Mouse (Mus musculus): ENCODE measurements around the gene Vrk2. TPM values are rescaled to one million over a fixed set of nuclear protein-coding genes. Genes with fewer than 3 reads are reported as not detected.

Vrk2 gene
- polyA plus RNA-seq, 1 experiment from 2014 or later: 8.0 TPM

DNA sequence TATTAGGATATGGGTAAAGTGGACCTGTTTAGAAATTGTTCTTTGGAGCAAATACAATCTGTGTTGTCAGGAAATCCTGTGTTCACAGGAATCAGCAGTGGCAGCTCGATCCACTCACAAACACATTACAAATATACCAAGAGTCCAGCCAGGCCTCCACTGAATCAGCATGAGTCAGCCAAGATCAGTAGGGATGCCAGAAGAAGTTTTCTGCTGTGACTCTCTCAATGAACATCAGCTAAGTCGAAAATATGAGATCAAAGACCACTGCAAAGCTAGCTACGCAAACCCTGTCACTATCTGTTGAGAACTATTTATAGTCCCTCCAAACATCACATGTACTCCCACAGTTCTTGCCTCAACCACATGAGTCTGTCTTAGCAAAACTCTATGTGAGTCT lies 74.8 kb downstream of the Vrk2 start:
- TF ChIP-seq EP300 (IDR thresholded peaks at IDR 0.05) (no peak), CTCF (IDR thresholded peaks at IDR 0.05) (no peak)
- no peaks in the 10 kb centered on the region for H3K9me3 ChIP-seq (ENCODE audit: low read length)
- no peak for ATAC-seq
- peak; percentile 29 for DNase-seq (ENCODE audit: low spot score)
- no peak overlapping the region for H3K9ac ChIP-seq (replicated peaks; ENCODE audit: low read depth)
- no peak overlapping the region for H3K27ac ChIP-seq (ENCODE audit: low read length)
- H3K4me1 ChIP-seq (ENCODE audit: insufficient read depth, low read depth, low read length): no peaks in the 10 kb centered on the region
- no peaks in the 10 kb centered on the region for H3K27me3 ChIP-seq (replicated peaks; ENCODE audit: insufficient read depth, low read length)
- no peaks in the 10 kb centered on the region for H3K36me3 ChIP-seq (ENCODE audit: insufficient read depth, low read length)
- H3K4me2 ChIP-seq (replicated peaks; ENCODE audit: low read depth, low read length): no peak overlapping the region
- H3K4me3 ChIP-seq (ENCODE audit: low read depth, low read length): no peak overlapping the region
- WGBS: 65% methylated on average over 3 of the region's 3 CpGs

DNA sequence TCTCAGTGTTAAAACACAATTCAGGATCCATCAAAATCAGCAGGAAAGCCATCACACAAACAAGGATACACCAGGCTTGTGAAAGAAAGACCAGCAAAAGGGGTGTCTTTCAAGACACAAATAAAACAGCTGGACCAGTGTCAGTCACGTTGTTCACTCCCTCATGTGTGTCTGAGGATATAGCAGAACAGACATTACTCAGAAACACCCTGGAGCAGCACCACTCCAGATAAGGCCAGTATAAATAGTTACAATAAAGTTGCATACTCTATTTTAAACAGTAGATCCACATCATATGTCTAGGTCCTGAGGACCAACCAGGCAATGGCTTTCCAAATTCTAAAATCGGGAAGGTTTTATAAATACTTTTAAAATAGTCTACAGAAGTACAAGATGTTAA lies 77.7 kb downstream of the Vrk2 start:
- DNase-seq (ENCODE audit: low spot score) (peak; percentile 26), ATAC-seq (no peak)
- H3K4me2 ChIP-seq (replicated peaks; ENCODE audit: low read depth, low read length): no peak overlapping the region
- H3K4me1 ChIP-seq (ENCODE audit: insufficient read depth, low read depth, low read length): no peaks in the 10 kb centered on the region
- no peaks in the 10 kb centered on the region for H3K36me3 ChIP-seq (ENCODE audit: insufficient read depth, low read length)
- TF ChIP-seq EP300 (IDR thresholded peaks at IDR 0.05) (no peak), CTCF (IDR thresholded peaks at IDR 0.05) (no peak)
- WGBS: 41% methylated on average over 2 of the region's 2 CpGs
- no peak overlapping the region for H3K9ac ChIP-seq (replicated peaks; ENCODE audit: low read depth)
- H3K27me3 ChIP-seq (replicated peaks; ENCODE audit: insufficient read depth, low read length): no peaks in the 10 kb centered on the region
- no peak overlapping the region for H3K4me3 ChIP-seq (ENCODE audit: low read depth, low read length)
- H3K9me3 ChIP-seq (ENCODE audit: low read length): no peaks in the 10 kb centered on the region
- H3K27ac ChIP-seq (ENCODE audit: low read length): no peak overlapping the region

DNA sequence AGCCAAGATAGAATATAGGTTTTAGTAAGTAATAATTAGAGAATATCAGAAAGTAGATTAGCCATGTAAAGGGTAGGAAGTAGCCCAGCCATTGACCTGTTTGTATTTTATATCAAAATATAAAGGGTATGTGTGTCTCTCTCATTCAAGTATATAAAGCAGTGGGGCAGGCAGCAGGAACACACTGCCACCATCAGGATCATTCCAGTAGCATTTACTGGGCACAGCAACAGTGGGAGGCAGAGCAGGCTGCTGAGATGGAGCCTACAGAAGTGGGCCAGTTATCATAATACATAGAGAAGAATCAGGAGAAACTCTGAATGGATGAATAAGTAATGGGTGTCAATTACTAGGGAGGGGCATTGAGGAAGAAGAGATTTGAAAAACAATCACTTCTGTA lies 80.1 kb downstream of the Vrk2 start:
- Histone ChIP-seq H3K4me3 (ENCODE audit: low read depth, low read length) (no peak overlapping the region), H3K36me3 (ENCODE audit: insufficient read depth, low read length) (no peaks in the 10 kb centered on the region), H3K27me3 (replicated peaks; ENCODE audit: insufficient read depth, low read length) (no peaks in the 10 kb centered on the region), H3K27ac (ENCODE audit: low read length) (no peak overlapping the region), H3K4me2 (replicated peaks; ENCODE audit: low read depth, low read length) (no peak overlapping the region), H3K4me1 (ENCODE audit: insufficient read depth, low read depth, low read length) (no peaks in the 10 kb centered on the region), H3K9ac (replicated peaks; ENCODE audit: low read depth) (no peak overlapping the region), H3K9me3 (ENCODE audit: low read length) (no peaks in the 10 kb centered on the region)
- no peak for ATAC-seq
- no peak for DNase-seq (ENCODE audit: low spot score)
- TF ChIP-seq EP300 (IDR thresholded peaks at IDR 0.05) (no peak), CTCF (IDR thresholded peaks at IDR 0.05) (peak; percentile 34)

DNA sequence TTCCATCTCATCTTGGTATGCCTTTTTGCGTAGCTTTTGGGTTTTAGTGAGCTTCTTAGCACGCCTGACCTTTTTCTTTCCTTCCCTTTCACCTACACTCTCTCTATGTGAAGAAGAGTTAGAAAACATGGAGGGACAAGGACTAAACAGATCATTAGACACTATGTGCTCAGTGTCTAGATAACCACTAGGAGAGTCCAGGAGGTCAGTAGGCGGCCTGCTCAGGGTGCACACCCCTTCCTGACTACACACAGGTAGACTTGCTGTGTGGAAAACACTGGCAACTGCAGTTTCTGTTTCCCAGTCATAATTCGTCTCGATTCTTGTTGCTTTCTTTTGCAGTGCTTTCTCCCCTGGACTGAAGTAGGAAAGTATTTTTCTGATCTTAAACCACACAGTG lies 97.8 kb downstream of the Vrk2 start:
- TF ChIP-seq EP300 (IDR thresholded peaks at IDR 0.05) (no peak), CTCF (IDR thresholded peaks at IDR 0.05) (no peak)
- no peak for DNase-seq (ENCODE audit: low spot score)
- Histone ChIP-seq H3K4me1 (ENCODE audit: insufficient read depth, low read depth, low read length) (no peaks in the 10 kb centered on the region), H3K4me3 (ENCODE audit: low read depth, low read length) (no peak overlapping the region), H3K9me3 (ENCODE audit: low read length) (no peaks in the 10 kb centered on the region), H3K36me3 (ENCODE audit: insufficient read depth, low read length) (no peaks in the 10 kb centered on the region), H3K9ac (replicated peaks; ENCODE audit: low read depth) (no peak overlapping the region), H3K4me2 (replicated peaks; ENCODE audit: low read depth, low read length) (no peak overlapping the region), H3K27me3 (replicated peaks; ENCODE audit: insufficient read depth, low read length) (no peaks in the 10 kb centered on the region), H3K27ac (ENCODE audit: low read length) (no peak overlapping the region)
- WGBS: 87% methylated on average over 5 of the region's 5 CpGs
- ATAC-seq: no peak

DNA sequence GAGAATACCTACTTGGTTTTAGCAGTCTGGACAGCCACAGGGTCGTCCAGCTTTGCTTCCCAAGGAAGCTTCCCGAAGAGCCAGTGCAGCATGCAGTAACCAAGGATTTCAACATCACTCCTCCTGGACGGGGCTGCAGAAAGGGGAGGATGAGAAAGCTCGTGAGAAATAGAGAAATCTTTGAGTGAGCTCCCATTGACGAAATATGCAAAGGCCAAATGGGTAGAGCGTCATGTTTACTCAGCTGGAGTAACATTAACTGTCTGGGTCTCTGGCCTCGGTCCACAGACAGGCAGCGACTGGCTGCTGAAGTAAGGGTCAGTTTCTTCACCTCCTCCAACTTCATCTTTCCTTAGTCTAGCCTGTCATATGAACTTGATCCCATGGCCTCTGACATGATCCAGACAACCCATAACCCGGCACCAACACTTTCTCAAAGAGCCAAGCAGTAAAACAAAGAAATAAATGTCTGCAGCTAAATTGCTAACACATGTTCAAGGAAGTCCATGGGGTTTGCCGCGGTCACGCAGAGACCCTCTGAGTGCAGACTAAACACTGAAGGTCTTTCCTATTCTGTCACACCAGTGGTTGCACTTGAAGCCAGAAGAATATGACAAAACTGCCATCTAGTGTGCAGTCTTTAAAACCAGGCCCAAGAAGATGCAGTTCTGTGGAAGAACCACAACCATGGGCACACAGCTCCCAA lies 103.9 kb downstream of the Vrk2 start:
- H3K27ac ChIP-seq (ENCODE audit: low read length): no peak overlapping the region
- peak; percentile 86 for ATAC-seq

DNA sequence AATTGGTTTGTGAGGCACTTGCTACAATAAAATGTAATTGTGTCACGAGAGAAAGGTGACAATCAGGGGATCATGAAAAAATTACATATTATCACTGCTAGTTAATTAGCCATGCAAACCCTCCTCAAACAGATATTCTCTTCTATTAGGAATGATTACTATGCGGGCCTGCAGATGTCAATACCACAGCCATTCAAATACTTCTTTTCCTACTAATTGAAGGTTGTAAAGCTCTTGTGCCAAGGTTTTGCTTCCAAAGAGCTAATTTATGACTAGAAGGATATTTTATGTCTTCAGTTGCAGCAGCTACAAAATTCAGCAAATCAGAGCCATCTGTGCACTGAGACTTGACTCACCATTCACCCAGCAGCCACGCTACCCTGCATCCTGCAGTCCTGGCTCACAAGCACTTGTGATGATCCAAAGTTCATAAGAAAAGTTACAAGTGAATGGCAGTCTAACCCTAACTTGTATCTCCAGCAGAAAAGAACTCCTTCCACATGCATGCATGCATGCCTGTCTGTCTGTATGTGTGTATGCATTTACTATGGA lies 112.0 kb downstream of the Vrk2 start:
- H3K27me3 ChIP-seq (replicated peaks; ENCODE audit: insufficient read depth, low read length): no peaks in the 10 kb centered on the region
- H3K4me1 ChIP-seq (ENCODE audit: insufficient read depth, low read depth, low read length): no peaks in the 10 kb centered on the region
- no peak overlapping the region for H3K27ac ChIP-seq (ENCODE audit: low read length)
- TF ChIP-seq EP300 (IDR thresholded peaks at IDR 0.05): no peak
- TF ChIP-seq CTCF (IDR thresholded peaks at IDR 0.05): no peak
- DNase-seq (ENCODE audit: low spot score): no peak
- no peak overlapping the region for H3K9ac ChIP-seq (replicated peaks; ENCODE audit: low read depth)
- no peak overlapping the region for H3K4me3 ChIP-seq (ENCODE audit: low read depth, low read length)
- no peak for ATAC-seq
- no peaks in the 10 kb centered on the region for H3K36me3 ChIP-seq (ENCODE audit: insufficient read depth, low read length)
- no peak overlapping the region for H3K4me2 ChIP-seq (replicated peaks; ENCODE audit: low read depth, low read length)
- 88% methylated on average over 3 of the region's 3 CpGs for WGBS
- H3K9me3 ChIP-seq (ENCODE audit: low read length): no peaks in the 10 kb centered on the region

More for the DNA sequence above, 103.9 kb downstream of the Vrk2 start:
- Histone ChIP-seq H3K4me2 (replicated peaks; ENCODE audit: low read depth, low read length) (no peak overlapping the region), H3K4me3 (ENCODE audit: low read depth, low read length) (no peak overlapping the region), H3K36me3 (ENCODE audit: insufficient read depth, low read length) (no peaks in the 10 kb centered on the region), H3K27me3 (replicated peaks; ENCODE audit: insufficient read depth, low read length) (no peaks in the 10 kb centered on the region), H3K9ac (replicated peaks; ENCODE audit: low read depth) (no peak overlapping the region), H3K4me1 (ENCODE audit: insufficient read depth, low read depth, low read length) (no peaks in the 10 kb centered on the region), H3K9me3 (ENCODE audit: low read length) (no peaks in the 10 kb centered on the region)
- peak; percentile 60 for TF ChIP-seq CTCF (IDR thresholded peaks at IDR 0.05)
- TF ChIP-seq EP300 (IDR thresholded peaks at IDR 0.05): no peak
- DNase-seq (ENCODE audit: low spot score): peak; percentile 70
- WGBS: 31% methylated on average over 12 of the region's 12 CpGs

All from lung, postnatal 0 days (tissue).